Mouse (Mus musculus) heart, adult 18-20 months (tissue): Measurements from ENCODE around the gene Rec114. TPM values are rescaled to one million over a fixed set of nuclear protein-coding genes. Genes with fewer than 3 reads are reported as not detected.

Source experiments
- DNase-seq, 2 experiments: peaks; one replicate each; pipeline ENCODE4 v3.0.0; 2021 to 2022; ENCODE audit warnings: mixed read lengths in 1 of 2
- total RNA-seq, 2 experiments: library from RNA; stranded (reverse); gene quantifications; 2 replicates each; pipeline ENCODE4 v1.2.3; 2021

Gene Rec114
- total RNA-seq, 2 experiments from 2014 or later: 2.3 to 2.7 TPM

DNA sequence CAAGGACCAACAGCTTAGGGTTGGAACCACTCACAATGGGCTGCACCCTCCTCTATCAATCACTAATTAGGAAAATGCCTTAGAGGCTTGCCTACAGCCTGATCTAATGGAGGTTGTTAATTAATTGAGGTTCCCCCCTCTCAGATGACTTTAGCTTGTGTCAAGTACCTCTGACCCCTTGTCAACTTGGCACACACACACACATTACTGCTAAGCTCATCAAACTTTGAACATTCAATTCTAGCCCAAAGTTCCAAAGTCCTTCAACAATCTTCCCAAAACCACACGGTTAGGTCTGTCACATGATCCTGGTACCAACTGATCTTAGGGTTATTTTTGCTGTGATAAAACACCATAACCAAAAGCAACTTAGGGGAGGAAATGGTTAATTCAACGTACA lies 26.9 kb downstream of the Rec114 start:
- no peak for DNase-seq

DNA sequence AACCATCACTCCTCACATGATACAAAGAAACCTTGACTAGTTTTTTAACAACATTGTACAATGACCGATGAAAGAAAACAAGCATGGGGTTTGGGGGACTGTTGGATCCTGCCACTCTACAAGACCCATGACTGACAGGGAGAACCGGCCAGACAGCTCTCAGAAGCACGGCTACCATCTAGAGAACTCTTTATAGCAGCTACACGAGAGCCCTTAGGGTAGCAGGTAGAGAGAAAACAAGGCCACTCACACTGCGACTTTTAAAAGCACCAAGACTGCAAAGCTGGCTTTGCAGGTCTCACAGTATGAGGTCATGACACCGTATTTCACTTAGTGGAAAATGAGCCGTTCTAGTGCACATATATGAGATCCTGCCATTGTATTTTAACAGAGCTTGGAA lies 33.1 kb downstream of the Rec114 start:
- no peak for DNase-seq

DNA sequence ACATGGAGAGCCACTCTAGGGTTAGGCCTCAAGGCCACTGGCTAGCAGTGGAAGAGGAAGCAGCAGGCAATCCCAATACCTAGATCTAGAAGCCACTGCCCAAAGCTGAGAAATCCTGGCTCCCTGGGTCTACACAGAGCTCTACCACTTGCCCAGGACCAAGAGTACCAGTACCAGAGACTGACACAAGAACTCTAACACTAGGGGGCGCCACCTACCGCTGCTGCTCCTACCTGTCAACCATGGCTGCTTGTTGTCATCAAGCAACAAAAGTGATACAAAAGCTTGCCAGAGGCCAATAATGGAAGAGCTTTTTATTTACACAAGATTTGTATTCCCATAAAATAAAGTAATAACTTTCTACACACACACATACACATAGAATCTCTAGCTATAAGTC lies 33.8 kb downstream of the Rec114 start:
- peak; percentile 41 to 77 for DNase-seq

DNA sequence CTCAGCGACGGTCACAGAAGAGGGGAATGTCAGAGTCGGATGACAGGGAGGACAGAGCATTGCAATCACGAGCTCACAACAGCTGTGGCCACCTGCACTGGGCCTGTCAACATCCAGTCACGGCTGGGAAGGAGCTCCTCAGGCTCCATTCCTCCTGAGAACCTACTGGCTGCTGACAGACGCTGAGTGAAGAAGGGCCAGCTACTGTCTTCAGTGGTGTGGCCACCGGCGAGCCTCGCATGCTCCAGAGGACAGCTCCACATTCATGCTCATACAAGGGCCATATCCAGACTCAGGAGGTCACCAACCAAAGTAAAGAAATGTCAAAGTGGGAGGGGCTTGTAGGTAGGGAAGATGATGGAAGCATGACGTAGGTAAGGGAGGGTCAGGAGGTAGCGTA lies 36.0 kb downstream of the Rec114 start:
- no peak for DNase-seq

DNA sequence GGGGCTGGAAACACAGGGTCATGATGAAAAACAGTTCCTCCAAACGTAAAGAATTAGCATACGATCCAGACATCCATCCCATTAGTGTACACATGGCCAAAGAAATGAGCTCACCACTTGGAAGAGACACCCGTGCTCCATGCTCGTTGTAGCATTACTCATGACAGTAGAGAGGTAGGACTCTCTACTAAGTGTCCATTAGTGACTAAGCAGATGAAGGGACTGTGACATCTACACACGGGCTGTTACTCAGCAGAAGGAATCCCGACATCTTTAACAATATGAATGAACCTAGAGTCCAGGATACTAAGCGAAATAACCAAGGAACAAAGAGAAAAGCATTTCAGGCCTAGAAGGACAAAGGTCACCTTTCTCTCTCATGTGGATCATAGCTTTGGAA lies 37.7 kb downstream of the Rec114 start:
- DNase-seq: no peak

DNA sequence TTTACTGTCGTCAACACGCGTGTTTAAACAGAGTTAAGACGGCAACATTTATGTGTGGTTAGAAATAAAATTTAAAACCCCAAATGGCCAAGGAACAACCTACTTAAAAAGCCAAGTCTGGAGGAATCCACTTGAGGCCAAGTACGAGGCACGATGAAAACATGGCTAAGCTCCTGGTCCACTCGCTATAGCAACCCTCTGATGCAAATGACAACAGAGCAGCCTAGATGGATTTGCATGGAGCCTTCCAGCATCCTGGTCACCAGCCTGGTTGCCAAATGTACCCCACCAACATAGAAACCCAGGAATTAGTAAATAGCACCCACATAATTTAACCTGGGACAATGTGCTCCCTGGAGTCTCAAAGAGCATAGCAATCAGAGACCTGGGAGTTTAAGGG lies 40.0 kb downstream of the Rec114 start:
- no peak for DNase-seq

DNA sequence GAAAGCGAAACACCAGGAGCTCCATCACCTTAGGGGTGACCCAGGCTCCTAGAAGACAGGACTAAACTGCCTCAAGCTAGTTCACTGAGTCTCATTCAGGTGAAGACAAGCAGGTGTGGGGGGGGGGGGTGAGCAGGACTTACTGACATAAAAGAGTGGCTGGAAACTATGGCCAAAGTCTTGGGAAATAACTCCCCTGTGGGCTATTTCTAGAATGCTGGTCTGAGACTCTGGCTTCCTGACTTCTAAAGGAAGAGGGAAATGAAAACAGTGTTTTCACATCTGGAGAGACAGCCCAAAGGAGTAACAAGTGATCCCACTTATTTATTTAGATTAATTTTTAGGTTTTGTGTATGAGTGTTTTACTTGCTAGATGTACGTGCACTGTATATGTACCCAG lies 42.0 kb downstream of the Rec114 start:
- peak in 1 of 2 experiments; percentile 13 for DNase-seq

DNA sequence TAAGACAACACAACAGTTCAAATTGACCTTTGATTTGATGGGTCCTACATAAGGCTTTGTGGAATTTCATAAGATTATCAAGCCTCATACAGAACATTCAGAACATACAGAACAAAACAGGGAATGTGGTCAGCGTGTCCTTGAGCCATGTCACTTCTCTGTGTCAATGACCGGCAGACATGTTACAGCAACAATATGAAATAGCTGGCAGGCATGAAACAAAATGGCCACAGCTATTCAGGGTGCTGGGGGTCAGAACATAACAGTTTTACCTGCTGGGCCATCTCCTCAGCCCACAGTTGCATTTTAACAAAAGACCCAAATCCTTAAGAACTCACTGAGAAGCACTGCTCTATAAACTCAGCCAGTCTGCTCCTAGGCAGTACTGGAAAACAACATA lies 45.3 kb downstream of the Rec114 start:
- no peak for DNase-seq

DNA sequence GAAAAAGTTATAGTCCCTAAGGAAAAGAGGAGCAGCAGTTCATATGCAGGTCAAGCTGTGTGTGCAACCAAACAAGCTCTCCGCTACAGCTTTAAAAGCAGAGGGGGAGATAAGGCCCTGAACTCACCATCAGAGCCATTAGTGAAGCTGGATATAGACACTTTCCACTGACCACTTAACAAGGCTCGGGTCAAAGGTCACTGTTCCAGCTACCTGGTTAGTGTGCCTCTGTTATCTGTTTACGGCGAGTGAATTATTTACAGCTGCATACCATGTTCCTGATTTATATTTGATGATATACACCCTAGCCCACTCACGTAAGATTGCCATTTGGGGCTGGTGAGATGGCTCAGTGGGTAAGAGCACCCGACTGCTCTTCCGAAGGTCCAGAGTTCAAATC lies 52.3 kb downstream of the Rec114 start:
- DNase-seq: no peak

DNA sequence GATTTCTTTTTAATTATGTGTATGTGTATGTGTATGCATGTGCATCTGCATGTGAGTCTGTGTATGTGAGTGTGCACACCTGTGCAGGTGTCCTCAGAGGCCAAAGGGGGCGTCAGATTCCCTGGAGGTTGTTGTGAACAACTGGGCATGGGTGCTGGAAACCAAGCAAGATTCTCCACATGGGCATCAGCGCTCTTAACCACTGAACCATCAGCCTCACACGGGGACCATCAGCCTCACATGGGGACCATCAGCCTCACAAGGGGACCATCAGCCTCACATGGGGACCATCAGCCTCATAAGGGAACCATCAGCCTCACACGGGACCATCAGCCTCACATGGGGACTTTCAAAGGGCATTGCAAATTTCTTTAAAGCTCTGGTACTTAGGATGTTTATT lies 53.1 kb downstream of the Rec114 start:
- DNase-seq: no peak

DNA sequence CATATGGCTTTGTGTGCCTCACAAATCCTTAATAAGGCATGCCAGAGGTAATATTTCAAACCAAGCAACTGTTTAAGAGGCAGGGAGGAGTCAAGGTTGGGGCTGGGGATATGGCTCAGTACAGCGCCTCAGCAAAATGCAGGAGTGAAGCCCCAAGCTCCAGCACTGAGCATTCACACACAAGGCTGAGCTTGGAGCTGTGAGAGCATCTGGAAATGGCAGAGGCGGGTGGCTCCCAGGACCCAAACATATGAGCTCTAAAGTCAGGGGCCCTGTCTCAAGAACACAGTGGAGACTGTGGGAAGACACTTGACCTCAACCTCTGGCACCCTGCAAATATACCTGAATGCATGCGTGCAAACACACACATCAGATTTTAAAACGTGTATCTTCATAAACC lies 55.7 kb downstream of the Rec114 start:
- DNase-seq: no peak

DNA sequence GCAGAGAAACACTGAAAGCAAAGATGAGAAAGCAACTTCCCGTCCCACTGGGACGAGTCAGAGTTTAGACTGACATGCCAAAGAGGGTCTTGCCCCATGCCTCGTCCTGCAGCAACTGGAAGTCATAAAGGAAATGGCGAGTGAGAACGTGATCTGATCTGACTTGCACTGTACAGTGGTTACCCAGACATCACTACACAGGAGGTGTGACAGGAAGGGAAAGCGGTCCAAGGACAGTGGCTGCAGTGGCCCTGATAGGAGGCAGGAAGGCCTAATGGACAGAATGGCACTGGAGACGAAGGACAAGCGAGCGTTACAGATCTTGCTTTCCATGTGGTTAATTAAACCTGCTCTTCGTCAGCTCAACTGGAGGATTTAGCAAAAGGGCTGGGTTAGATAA lies 58.5 kb downstream of the Rec114 start:
- no peak for DNase-seq

DNA sequence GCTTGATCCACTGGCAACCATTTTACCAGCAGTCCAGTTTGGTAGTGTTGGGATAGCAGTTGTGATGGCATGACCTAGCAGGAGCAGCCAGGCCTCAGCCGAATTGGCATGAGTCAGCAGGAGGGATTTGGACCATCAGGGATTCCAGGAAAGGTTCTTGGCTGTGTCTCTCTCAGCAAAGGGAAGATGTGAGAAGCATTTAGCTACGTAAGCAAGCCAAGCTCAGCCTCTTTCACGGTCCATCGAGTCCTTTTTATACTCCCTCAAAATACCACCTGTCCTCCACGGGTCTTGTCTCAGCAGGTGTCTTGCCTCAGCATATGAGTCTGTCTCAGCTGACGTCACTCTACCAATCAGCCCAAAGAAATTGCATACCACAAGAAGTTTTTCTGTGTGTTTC lies 60.4 kb downstream of the Rec114 start:
- no peak for DNase-seq

DNA sequence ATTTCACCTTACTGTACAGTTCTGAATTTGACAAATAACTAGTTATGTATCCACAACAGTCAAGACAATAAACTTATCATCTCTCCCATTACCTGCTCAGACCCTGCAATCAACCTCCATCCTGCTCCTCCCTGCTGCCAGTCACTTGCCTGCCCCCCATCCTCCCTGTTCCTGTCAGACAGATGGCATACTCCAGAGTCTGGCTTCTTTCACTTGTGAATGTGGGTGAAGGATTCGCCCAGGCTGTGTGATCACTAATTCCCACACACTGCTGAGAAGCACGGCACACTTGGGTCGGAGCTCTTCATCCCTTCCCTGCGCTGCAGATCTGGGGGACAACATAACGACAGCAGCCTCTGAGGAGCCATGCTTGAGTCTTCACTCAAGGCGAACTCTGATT lies 61.7 kb downstream of the Rec114 start:
- DNase-seq: no peak

DNA sequence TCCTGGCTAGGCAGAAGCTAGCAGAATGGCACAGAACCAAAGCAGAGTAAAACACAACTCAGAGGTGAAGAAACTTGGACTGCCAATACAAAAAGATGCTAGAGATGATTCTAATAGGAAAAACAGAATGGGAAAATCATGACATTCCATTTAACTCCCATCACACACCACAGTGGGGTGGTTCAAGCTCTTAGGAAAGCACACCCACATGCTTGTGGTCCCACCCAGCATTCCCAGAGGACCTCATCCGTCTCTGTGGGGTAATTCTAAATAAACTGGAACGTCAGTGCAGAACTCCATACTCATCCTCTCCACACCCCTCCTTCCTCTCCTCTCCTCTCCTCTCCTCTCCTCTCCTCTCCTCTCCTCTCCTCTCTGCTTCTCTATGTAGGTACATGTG lies 62.4 kb downstream of the Rec114 start:
- DNase-seq: no peak

DNA sequence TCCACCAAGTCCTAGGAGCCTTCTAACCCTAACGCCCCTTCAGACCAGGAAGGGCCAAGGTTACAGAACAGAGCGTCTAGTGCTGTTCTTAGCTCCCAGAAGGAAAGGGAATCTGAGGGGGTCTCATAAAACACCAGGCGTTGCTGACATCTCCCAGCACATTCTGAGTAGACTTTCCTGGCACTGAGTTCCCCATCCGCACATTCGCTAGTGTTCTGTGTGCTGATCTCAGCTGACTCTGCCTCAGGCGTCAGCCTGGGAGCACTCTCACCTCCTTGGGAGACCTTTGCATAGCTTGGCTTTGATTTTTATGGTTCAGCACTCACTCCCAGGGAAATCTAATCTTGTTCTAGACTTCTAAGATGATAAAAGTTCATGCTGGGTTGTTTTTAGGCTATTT lies 68.4 kb downstream of the Rec114 start:
- no peak for DNase-seq

DNA sequence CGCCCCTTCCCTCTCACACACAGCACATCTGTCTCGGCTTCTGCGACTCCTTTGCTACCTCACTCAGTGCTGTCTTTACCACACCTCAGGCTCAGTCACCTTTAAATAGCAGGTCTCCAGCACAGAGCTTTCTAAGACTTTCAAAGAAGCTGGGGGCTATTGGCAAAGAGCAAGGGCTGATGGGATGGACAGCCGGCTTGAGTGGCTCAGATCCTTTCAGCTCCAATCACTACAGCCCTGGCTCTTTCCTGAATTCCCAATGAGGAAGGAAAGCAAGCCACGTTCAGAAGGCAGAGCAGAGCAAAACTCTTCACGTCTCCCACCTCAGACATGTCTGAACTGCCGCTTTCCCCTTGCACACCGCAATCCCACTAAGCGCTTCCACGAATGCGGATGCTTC lies 69.0 kb downstream of the Rec114 start:
- no peak for DNase-seq

DNA sequence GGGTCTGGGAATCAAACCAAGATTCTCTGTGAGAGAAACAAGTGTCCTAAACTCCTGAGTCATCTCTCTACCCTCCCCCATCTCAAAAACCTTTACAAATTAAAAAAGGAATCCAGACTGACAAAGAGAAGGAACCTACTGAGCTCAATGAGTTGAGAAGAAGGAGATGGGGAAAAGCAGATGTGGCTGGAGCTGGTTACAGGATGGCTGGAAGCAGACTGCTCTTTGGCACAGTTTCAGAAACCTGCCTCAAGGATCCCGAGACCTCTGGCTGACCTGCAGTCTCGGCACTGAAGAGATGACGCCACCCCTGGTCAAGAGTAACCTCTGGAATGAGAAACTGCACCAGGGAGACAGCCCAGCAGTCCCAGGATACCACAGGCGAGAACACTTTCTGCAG lies 71.3 kb downstream of the Rec114 start:
- DNase-seq: peak; percentile 39 to 64

DNA sequence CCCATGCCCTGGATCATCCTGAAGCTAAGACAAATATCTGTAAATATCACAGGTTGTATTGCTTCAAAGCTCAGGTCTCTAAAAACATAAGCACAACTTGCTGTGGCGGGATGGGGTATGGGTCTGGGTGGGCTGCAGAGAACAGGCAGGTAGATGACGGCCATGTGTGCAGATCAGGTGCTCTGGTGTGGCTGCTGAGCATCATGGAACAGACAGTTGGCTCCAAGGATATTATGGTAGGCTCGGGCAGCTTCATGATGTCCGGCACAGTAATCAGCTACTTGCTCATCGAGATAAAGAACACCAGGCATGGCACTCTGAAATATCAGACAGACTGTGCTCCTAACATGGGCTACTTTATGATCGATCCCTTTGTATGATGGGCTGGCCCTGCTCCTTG lies 73.9 kb downstream of the Rec114 start:
- no peak for DNase-seq

DNA sequence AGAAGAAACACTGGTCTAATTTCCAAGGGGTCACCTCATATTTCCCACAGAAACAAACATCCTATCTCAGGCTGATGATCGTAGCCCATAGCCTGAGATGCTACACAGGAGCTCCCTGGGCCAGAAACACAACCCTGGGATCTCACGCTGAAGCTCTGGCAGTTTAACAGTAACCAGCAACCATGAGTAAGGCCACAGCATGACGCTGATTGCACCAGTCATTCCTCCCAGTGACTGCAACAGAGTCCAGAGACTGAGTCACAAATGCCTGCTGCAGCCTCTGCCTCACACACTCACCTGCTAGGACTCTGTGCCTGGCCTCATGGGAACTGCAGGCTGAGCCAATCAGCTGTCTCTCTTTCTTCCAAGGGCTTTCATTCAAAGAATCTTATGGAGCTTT lies 74.7 kb downstream of the Rec114 start:
- DNase-seq: no peak

DNA sequence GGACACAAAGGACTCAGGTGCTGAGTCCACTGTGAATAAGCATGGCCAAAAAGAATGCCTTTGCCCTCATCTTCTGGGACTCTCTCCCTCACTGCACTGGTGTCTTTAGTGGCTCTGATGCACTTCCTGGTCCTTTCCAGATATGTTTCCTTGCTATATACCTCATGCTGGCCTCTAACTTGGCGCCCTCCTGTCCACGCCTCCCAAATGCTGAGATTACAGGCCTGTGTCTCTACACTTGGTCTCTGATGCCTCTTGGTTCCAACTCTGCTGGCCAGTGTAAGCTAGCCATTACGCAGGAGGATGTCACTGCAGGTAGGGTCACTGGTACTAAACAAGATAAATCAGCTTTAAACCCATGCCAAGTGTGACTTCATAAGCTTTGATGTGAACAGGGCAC lies 75.6 kb downstream of the Rec114 start:
- no peak for DNase-seq

DNA sequence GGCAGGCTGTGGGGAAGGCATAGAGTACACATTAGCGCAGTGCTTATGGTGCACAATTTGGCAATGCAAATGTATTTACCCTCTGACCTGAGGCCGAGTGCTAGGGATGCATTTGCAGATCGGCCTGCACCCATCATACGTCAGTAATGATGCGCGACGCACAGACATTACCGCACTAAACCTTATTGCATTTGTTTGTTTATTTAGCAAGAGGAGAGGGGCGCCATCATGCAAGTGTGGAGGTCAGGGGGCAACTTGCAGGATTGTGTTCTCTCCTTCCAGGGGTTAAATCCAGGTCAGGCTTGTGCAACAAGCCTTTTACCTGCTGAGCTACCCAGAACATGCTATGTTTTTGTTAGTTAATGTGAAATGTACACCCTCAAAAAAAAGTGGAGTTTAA lies 76.5 kb downstream of the Rec114 start:
- no peak for DNase-seq

DNA sequence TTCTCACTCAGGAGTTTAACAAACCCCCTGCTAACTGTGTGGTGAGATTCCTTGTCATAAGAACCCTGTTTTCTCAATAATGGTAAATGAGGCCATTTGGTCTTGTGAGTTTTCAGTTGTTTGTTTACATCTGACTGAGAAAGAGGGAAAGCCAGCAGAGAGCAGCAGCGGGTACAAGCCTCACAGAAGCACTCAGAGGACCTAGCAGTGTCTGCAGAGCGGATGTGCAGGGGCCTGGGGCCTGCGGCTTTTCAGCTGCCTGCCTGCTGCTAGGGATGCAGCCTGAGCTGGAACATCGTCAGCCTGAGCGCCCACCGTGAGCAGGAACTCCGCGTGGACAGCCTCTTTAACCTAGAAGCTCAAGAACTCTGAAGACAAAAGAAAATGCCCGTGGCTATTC lies 77.6 kb downstream of the Rec114 start:
- DNase-seq: no peak

DNA sequence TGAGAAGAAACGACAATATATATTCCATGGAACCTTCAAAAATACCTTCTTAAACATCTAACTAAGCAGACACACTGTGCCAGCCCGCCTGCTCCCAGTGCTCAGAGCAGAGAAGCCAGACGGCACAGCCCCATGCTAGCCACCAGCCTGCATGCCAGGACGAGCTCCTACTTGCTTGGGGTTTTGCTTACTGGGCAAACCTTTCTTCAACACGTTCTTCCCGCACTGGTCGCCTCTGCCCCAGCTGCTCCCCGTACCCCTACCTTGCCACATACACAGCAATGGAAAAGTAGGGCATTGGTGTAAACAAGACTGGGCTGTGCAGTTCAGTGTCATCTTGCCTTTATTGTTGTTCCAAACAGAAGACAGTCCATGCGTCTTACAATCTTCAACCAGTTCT lies 78.3 kb downstream of the Rec114 start:
- no peak for DNase-seq

DNA sequence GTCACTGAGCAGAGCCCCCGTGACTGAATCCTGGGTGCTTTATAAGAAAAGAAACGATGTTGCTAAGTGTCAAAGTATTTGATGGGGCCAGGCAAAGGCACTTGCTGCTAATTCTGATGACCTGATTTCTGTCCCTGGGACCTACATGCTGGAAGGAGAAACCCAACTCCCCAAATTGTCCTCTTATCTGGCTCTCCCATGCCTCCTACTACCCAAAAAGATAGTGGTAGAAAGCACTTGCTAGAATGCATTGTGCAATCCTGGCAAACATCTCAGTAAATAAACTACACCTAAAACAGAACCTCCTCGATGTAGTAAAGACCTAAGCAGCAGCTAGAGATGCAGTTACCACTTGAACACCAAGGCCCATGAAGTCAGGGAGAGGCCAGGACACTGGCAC lies 81.0 kb downstream of the Rec114 start:
- DNase-seq: no peak

DNA sequence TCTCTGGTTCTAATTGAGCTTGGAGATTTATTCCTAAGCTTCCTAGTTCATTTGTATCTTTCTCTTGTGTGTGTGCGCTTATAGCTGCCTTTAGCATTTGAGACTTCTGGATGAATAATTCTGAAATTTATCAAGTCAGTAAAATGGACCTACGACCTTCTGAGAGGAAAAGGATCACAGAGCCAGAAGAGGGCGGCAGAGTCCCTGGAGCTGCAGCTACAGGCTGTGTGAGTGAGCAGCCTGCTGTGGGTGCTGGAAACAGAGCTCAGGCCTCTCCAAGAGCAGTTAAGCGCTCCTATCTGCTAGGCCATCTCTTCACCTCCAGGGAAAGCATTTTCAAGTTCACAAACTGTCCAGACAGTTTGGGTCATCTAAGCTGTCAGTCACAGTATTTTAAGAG lies 81.8 kb downstream of the Rec114 start:
- no peak for DNase-seq
